Mouse (Mus musculus): Measurements from ENCODE around the gene Pdcd1lg2.

DNA sequence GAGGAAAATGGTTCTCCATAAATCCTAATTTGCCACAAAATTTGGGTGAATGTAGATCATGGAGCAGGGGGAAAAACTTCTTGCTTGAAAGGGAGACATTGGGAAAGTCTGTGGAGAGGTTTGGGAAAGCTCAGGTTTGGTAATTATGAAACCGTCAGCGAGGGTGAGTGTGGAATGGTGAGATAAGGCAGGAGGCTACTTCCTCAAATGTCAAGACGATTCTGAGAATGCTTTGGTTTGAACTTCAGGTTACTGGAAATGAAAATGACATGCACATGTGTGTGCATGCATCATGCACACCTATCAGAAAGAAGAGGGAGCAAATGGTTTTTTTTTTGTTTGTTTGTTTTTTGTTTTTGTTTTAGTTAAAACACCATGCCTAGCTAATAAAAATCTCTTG, 10.3 kb upstream of the Pdcd1lg2 start:
- TF ChIP-seq MYOD1 (IDR thresholded peaks at IDR 0.05; ENCODE audit: control insufficient read depth in 1 of 3, insufficient read length in 2 of 3, low read depth in 2 of 3) (no peak), E2F4 (IDR thresholded peaks at IDR 0.05; ENCODE audit: insufficient read depth) (no peak), TCF12 (IDR thresholded peaks at IDR 0.05; ENCODE audit: insufficient read depth, poor library complexity, severe bottlenecking) (no peak), POLR2A (IDR thresholded peaks at IDR 0.05; ENCODE audit: insufficient read length, low read depth) (no peak), MYOG (IDR thresholded peaks at IDR 0.05; ENCODE audit: control insufficient read depth in 1 of 3, insufficient read depth in 1 of 3, insufficient read length in 2 of 3, low read depth in 2 of 3) (no peak), MAX (IDR thresholded peaks at IDR 0.05; ENCODE audit: low read depth) (no peak), REST (IDR thresholded peaks at IDR 0.05; ENCODE audit: insufficient read depth, insufficient read length) (no peak), POLR2AphosphoS2 (IDR thresholded peaks at IDR 0.05; ENCODE audit: insufficient read length, low read depth) (no peak), CEBPB (IDR thresholded peaks at IDR 0.05; ENCODE audit: insufficient read depth, poor library complexity, severe bottlenecking) (no peak), USF1 (IDR thresholded peaks at IDR 0.05; ENCODE audit: low read depth) (no peak), SRF (IDR thresholded peaks at IDR 0.05; ENCODE audit: control insufficient read depth, insufficient read length, low read depth) (no peak)
